Mouse (Mus musculus): ENCODE data around the gene Prss46. TPM values are rescaled to one million over a fixed set of nuclear protein-coding genes. Genes with fewer than 3 reads are reported as not detected.

Gene Prss46
- polyA plus RNA-seq, 1 experiment: 0.11 TPM

DNA sequence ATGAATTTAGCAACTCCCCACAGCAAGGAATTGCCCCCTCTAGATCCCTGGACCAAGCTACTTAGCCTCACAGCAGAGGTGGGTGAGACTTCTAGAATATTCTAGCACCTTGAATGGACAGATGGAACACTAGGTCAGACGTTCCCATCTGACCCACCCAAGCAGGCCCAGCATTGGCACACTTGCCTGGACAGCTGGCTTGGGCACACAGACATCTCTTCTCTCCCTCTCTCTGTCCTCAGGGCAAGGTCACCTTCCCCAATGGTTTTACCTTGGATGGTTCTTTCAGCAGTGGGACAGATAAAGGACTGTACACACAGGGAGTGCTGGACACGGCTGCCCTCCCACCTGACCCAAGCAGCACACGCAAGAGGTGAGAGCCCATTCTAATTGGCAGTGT, 48.2 kb downstream of the Prss46 start:
- Histone ChIP-seq H3K27me3 (ENCODE audit: control insufficient read depth, insufficient read depth, insufficient read length) (no peaks in the 10 kb centered on the region), H3ac (ENCODE audit: control insufficient read depth, insufficient read length) (no peak overlapping the region), H3K4me3 (no peak overlapping the region), H3K36me3 (ENCODE audit: control insufficient read depth, insufficient read depth) (no peaks in the 10 kb centered on the region), H3K4me2 (ENCODE audit: low read depth) (no peak overlapping the region), H3K79me2 (ENCODE audit: control insufficient read depth, insufficient read depth) (no peaks in the 10 kb centered on the region)
- TF ChIP-seq MAX (IDR thresholded peaks at IDR 0.05; ENCODE audit: low read depth): no peak
- TF ChIP-seq MYOD1 (IDR thresholded peaks at IDR 0.05; ENCODE audit: control insufficient read depth in 1 of 3, insufficient read length in 2 of 3, low read depth in 2 of 3): no peak
- no peak for TF ChIP-seq E2F4 (IDR thresholded peaks at IDR 0.05; ENCODE audit: insufficient read depth)
- no peak for TF ChIP-seq TCF3 (IDR thresholded peaks at IDR 0.05; ENCODE audit: insufficient read length, low read depth)
- no peak for TF ChIP-seq TCF12 (IDR thresholded peaks at IDR 0.05; ENCODE audit: insufficient read depth, poor library complexity, severe bottlenecking)
- no peak for TF ChIP-seq REST (IDR thresholded peaks at IDR 0.05; ENCODE audit: insufficient read depth, insufficient read length)
- no peak for TF ChIP-seq CEBPB (IDR thresholded peaks at IDR 0.05; ENCODE audit: insufficient read depth, poor library complexity, severe bottlenecking)
- TF ChIP-seq MYOG (IDR thresholded peaks at IDR 0.05; ENCODE audit: control insufficient read depth in 1 of 3, insufficient read depth in 1 of 3, insufficient read length in 2 of 3, low read depth in 2 of 3): no peak
- TF ChIP-seq POLR2AphosphoS2 (IDR thresholded peaks at IDR 0.05; ENCODE audit: insufficient read length, low read depth): no peak
- no peak for TF ChIP-seq USF1 (IDR thresholded peaks at IDR 0.05; ENCODE audit: low read depth)
- TF ChIP-seq POLR2A (IDR thresholded peaks at IDR 0.05; ENCODE audit: insufficient read length, low read depth): no peak
- no peak for TF ChIP-seq SRF (IDR thresholded peaks at IDR 0.05; ENCODE audit: control insufficient read depth, insufficient read length, low read depth)

DNA sequence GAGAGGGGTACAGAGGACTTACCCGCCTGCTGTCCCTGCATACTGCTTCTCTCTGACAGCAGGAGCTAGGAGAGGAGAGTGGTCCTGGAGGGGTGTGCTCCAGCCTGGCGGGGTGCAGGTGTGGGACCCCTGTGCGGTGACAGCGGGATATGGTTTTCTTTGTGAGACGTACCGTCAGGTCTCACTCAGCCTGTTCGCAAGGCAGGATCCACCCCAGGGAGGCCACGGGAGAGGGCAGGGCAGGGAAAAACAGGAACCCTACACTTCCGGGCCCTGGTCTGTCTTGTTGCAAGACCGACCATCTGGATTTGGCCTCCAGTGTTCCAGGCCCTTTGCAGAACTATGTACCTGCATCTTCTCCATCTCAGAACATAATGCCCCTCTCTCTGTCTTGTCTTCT, 49.1 kb downstream of the Prss46 start:
- no peaks in the 10 kb centered on the region for H3K79me2 ChIP-seq (ENCODE audit: control insufficient read depth, insufficient read depth)
- no peaks in the 10 kb centered on the region for H3K27me3 ChIP-seq (ENCODE audit: control insufficient read depth, insufficient read depth, insufficient read length)
- no peak overlapping the region for H3ac ChIP-seq (ENCODE audit: control insufficient read depth, insufficient read length)
- no peak for TF ChIP-seq POLR2A (IDR thresholded peaks at IDR 0.05; ENCODE audit: insufficient read length, low read depth)
- TF ChIP-seq REST (IDR thresholded peaks at IDR 0.05; ENCODE audit: insufficient read depth, insufficient read length): no peak
- TF ChIP-seq TCF12 (IDR thresholded peaks at IDR 0.05; ENCODE audit: insufficient read depth, poor library complexity, severe bottlenecking): no peak
- TF ChIP-seq POLR2AphosphoS2 (IDR thresholded peaks at IDR 0.05; ENCODE audit: insufficient read length, low read depth): no peak
- TF ChIP-seq MAX (IDR thresholded peaks at IDR 0.05; ENCODE audit: low read depth): no peak
- TF ChIP-seq TCF3 (IDR thresholded peaks at IDR 0.05; ENCODE audit: insufficient read length, low read depth): no peak
- no peaks in the 10 kb centered on the region for H3K36me3 ChIP-seq (ENCODE audit: control insufficient read depth, insufficient read depth)
- no peak overlapping the region for H3K4me2 ChIP-seq (ENCODE audit: low read depth)
- no peak overlapping the region for H3K4me3 ChIP-seq

DNA sequence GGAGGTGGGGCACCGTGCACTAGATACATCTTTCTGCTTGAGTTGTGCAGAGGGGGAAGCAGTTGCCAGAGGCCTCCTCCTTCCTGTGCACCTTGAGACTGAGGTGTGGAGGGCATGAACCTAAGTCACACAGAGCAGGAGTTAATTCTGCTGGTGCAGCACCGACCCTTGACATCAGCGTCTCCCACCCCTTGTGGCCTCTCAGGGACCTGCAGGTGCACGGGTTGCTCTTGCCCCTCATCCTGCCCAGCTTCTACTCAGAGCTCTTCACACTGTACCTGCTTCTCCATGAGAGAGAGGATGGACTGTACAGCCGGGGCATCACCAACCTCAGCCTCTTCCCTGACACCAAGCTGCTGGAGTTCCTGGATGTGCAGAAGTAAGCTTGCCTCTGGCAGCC, 51.2 kb downstream of the Prss46 start:
- Histone ChIP-seq H3K4me2 (ENCODE audit: low read depth) (no peak overlapping the region), H3K79me2 (ENCODE audit: control insufficient read depth, insufficient read depth) (no peaks in the 10 kb centered on the region), H3ac (ENCODE audit: control insufficient read depth, insufficient read length) (no peak overlapping the region), H3K36me3 (ENCODE audit: control insufficient read depth, insufficient read depth) (no peaks in the 10 kb centered on the region), H3K27me3 (ENCODE audit: control insufficient read depth, insufficient read depth, insufficient read length) (no peaks in the 10 kb centered on the region), H3K4me3 (no peak overlapping the region)
- no peak for TF ChIP-seq E2F4 (IDR thresholded peaks at IDR 0.05; ENCODE audit: insufficient read depth)
- no peak for TF ChIP-seq MAX (IDR thresholded peaks at IDR 0.05; ENCODE audit: low read depth)
- TF ChIP-seq TCF3 (IDR thresholded peaks at IDR 0.05; ENCODE audit: insufficient read length, low read depth): no peak
- no peak for TF ChIP-seq REST (IDR thresholded peaks at IDR 0.05; ENCODE audit: insufficient read depth, insufficient read length)
- TF ChIP-seq CEBPB (IDR thresholded peaks at IDR 0.05; ENCODE audit: insufficient read depth, poor library complexity, severe bottlenecking): no peak
- TF ChIP-seq TCF12 (IDR thresholded peaks at IDR 0.05; ENCODE audit: insufficient read depth, poor library complexity, severe bottlenecking): no peak

DNA sequence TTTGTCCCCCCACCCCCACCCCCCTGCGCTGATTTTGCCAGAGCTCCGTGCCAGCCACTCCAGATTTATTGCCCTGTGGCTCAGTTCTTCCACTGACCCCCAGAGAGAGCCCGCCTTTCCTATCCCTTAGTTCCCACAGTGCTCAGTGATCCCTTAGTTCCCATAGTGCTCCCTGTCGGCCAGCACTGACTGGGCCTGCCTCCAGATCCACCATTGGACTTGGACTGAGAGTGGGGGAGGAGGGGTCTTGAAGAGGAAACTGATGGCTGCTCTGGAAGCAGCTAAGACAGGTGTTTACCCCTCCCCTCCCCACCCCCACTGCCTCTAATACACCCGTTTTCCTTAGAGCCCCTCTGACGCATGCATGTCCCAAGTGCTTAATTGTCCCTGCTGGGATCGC, 51.7 kb downstream of the Prss46 start:
- TF ChIP-seq TCF12 (IDR thresholded peaks at IDR 0.05; ENCODE audit: insufficient read depth, poor library complexity, severe bottlenecking): no peak
- TF ChIP-seq REST (IDR thresholded peaks at IDR 0.05; ENCODE audit: insufficient read depth, insufficient read length): no peak
- TF ChIP-seq MYOD1 (IDR thresholded peaks at IDR 0.05; ENCODE audit: control insufficient read depth in 1 of 3, insufficient read length in 2 of 3, low read depth in 2 of 3): no peak
- Histone ChIP-seq H3ac (ENCODE audit: control insufficient read depth, insufficient read length) (no peak overlapping the region), H3K4me2 (ENCODE audit: low read depth) (no peak overlapping the region), H3K36me3 (ENCODE audit: control insufficient read depth, insufficient read depth) (no peaks in the 10 kb centered on the region), H3K27me3 (ENCODE audit: control insufficient read depth, insufficient read depth, insufficient read length) (no peaks in the 10 kb centered on the region), H3K4me3 (no peak overlapping the region), H3K79me2 (ENCODE audit: control insufficient read depth, insufficient read depth) (no peaks in the 10 kb centered on the region)

DNA sequence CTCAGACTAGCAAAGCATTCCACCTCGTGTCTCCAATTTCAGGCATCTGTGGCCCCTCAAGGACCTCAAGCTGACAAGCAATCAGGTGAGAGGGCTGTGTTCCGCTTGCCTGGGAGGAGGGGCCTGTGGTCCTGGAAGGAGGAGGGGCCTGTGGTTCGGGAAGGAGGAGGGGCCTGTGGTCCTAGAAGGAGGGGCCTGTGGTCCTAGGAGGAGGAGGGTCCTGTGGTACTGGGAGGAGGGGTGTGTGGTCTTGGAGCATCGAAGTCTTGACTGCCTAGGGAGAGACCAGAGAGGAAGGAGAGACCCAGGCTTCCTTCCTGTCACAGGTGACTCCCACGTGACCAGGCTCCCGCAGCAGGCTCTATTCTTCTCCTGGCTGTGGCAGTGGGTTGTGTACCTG, 52.3 kb downstream of the Prss46 start:
- H3K4me3 ChIP-seq: no peak overlapping the region
- TF ChIP-seq E2F4 (IDR thresholded peaks at IDR 0.05; ENCODE audit: insufficient read depth) (no peak), TCF12 (IDR thresholded peaks at IDR 0.05; ENCODE audit: insufficient read depth, poor library complexity, severe bottlenecking) (no peak), POLR2AphosphoS2 (IDR thresholded peaks at IDR 0.05; ENCODE audit: insufficient read length, low read depth) (no peak), MYOG (IDR thresholded peaks at IDR 0.05; ENCODE audit: control insufficient read depth in 1 of 3, insufficient read depth in 1 of 3, insufficient read length in 2 of 3, low read depth in 2 of 3) (no peak), MAX (IDR thresholded peaks at IDR 0.05; ENCODE audit: low read depth) (no peak), TCF3 (IDR thresholded peaks at IDR 0.05; ENCODE audit: insufficient read length, low read depth) (no peak), CEBPB (IDR thresholded peaks at IDR 0.05; ENCODE audit: insufficient read depth, poor library complexity, severe bottlenecking) (no peak), USF1 (IDR thresholded peaks at IDR 0.05; ENCODE audit: low read depth) (no peak), POLR2A (IDR thresholded peaks at IDR 0.05; ENCODE audit: insufficient read length, low read depth) (no peak), SRF (IDR thresholded peaks at IDR 0.05; ENCODE audit: control insufficient read depth, insufficient read length, low read depth) (no peak), MYOD1 (IDR thresholded peaks at IDR 0.05; ENCODE audit: control insufficient read depth in 1 of 3, insufficient read length in 2 of 3, low read depth in 2 of 3) (no peak), REST (IDR thresholded peaks at IDR 0.05; ENCODE audit: insufficient read depth, insufficient read length) (no peak)
- no peak overlapping the region for H3K4me2 ChIP-seq (ENCODE audit: low read depth)

More for the DNA sequence above, 52.3 kb downstream of the Prss46 start:
- no peaks in the 10 kb centered on the region for H3K36me3 ChIP-seq (ENCODE audit: control insufficient read depth, insufficient read depth)
- H3ac ChIP-seq (ENCODE audit: control insufficient read depth, insufficient read length): no peak overlapping the region
- H3K27me3 ChIP-seq (ENCODE audit: control insufficient read depth, insufficient read depth, insufficient read length): no peaks in the 10 kb centered on the region
- no peaks in the 10 kb centered on the region for H3K79me2 ChIP-seq (ENCODE audit: control insufficient read depth, insufficient read depth)
